Mouse (Mus musculus): Measurements from ENCODE around the gene Dok5.

Gene Dok5

GRCm38 (mm10) chr2:170738446-170738845 is 6.8 kb downstream of the Dok5 start:
- in situ Hi-C loops (cut with MboI, MseI), result no loop called here

DNA sequence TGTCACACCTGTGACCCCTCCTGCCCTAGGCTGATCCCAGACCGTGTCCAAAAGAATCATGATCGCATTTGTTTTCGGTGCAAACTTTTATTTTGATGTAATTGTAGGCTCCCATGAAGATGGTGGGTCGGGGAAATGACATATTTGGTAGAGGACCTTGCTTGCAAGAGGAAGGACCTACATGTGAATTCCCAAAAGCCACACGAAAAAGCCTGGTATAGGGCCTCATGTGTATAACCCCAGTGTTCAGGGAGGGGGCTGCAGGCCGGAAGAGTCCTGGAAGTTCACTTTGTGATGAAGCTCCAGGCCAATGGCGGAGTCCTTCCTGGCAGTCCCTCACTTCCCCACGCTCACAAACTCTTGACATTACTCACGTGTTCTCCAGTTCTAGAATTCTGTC is 7.3 kb downstream of the Dok5 start:
- in situ Hi-C loops (cut with MboI, MseI), result no loop called here

DNA sequence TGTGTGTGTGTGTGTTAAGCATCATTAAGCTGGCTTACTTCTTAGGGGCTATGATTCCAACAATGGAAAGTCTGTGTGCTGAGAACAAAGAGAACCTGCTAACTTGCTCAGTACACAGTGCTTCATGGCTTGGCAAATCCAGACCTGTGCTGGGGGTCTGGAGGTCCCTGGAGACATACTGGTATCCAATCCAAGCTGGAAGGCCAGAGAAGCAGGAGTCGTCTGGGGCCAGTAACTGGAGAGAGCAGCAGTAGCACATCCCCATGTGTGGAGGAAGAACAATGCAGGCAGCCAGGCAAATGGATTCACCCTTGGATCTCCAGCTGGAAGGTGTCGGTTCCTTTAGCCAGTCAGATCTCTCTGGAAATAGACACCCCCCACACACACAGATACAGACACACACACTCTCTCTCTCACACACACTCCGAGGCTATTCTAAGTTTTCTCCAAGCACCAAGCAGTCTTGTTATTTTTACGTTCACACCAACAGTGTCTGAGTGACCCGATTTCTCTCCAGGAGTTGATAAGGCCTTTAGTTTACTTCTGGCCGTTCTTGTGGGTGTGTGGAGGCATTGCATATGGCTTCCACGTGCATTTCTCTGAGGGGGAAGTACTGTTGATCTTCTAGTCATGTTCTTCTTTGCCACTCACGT is 8.2 kb downstream of the Dok5 start:
- in situ Hi-C loops (cut with MboI, MseI), result no loop called here

GRCm38 (mm10) chr2:170743521-170743920 is 11.9 kb downstream of the Dok5 start:
- in situ Hi-C loops (cut with MboI, MseI), result no loop called here

DNA sequence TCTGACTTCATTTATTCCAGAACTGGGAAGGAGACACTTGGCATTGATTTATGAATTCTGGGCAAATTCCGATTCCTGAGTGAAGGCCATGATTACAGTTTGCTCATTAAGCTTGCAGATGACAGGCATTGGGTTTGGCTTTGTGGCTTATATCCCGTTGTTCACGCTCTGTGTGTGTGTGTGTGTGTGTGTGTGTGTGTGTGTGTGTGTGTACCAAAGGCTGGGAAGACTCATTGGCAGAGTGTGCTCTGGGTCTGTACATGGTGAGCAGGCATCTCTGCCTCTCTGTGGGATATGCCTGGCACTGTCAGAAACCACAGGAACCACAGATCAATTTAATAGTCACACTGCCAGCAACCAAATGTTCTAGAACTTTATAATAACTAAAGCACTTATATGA is 17.3 kb downstream of the Dok5 start:
- in situ Hi-C loops (cut with MboI, MseI), result no loop called here

DNA sequence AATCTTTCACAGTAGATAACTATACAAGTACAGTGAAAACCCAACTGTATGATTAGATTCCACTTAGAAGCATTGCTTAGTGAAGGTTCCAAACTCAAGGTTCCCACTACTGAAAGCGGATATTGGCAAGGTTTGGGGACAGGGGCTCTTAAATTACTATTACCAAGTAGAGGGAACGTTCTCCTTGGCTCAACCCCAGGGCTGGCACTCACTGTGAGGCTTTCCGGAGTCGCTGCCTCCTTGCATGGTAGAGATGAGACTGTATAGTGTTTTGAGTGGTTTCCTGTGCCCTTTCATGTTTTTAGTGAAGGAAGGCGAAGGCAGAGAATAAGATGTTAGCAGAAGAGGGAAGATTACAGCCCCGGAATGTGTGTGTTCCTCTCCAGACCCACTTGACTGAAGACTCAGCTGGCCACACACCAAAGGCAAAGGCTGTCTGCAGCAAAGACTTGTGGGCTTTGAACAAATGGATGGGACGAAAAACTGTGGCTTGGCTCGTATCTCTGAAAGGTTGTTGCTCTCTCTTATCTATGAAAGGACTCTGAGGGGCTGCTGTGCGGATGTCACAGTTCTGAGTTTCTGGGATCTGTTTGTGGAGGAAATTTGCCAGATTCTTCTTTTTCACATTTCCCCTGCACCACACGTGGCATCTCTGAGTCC is 20.7 kb downstream of the Dok5 start:
- in situ Hi-C loops (cut with MboI, MseI), result no loop called here

DNA sequence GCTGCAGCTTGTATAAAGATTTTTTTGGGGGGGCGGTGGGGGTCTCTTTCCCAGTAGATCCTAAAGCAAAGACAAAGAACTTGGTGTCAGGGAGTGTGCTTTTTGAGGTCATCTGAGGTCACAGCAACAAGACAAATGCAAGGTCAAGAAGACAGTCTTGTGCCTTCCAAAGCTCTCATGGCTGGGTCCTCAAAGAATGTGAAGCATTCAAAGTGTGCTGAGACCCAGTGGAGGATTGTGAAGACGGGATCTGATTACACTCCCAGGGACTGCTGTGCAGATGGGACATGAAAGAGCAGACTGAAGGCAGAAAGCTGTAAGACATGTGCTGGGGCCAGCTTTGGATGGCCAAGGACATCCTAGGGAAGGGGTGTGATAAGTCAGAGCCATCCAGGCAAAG is 24.2 kb downstream of the Dok5 start:
- in situ Hi-C loops (cut with MboI, MseI), result no loop called here

DNA sequence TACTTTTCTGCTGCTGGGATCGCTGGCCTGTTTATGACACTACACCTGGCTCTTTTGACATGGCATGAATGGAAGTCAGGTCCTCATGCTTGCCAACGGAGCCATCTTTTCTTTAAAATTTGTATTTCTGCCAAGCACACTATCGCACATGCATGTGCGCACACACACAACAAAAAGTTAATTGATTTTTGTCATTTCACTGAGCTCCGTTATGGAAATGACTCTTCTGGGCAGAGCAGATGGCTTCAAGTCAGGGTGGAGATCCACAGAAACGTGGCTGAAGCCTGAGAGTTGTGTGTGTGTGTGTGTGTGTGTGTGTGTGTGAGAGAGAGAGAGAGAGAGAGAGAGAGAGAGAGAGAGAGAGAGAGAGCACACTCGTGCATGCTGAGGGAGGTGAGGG is 25.1 kb downstream of the Dok5 start:
- in situ Hi-C loops (cut with MboI, MseI), result no loop called here

DNA sequence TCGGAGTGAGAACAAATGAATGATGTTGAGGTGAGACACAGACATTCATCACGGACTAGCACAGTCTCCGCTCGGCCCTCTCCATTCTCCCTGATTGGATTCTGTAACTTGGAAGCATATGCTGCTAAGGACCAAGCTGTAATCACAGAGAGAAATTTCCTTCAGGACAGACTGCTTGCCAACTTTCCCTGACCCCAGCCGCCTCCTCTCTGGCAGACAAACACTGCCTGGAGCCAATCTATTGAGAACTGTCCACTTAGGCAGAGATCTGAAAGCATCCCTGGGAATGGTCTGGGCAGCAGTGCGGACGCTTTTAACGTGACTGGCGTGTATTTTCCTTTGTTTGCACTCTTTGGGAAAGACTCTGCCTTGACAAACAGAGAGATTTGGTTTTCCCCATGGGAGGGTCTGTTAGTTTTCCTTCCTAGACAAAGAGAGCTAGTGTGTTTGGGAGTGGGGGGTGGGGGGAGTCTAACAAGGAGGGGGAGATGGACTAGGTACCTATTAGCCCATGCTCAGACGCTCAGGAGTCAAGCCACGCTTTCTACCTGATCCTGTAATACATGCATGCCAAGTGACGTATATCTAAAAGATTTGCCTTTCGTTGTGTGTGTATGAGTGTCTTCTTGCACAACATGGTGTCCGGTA is 25.7 kb downstream of the Dok5 start:
- in situ Hi-C loops (cut with MboI, MseI), result no loop called here

- in situ Hi-C loops (cut with MboI, MseI), result no loop called here
Observed at GRCm38 (mm10) chr2:170758201-170758600, 26.6 kb downstream of the Dok5 start.

- in situ Hi-C loops (cut with MboI, MseI), result no loop called here
Observed at GRCm38 (mm10) chr2:170764704-170765103, 33.1 kb downstream of the Dok5 start.

DNA sequence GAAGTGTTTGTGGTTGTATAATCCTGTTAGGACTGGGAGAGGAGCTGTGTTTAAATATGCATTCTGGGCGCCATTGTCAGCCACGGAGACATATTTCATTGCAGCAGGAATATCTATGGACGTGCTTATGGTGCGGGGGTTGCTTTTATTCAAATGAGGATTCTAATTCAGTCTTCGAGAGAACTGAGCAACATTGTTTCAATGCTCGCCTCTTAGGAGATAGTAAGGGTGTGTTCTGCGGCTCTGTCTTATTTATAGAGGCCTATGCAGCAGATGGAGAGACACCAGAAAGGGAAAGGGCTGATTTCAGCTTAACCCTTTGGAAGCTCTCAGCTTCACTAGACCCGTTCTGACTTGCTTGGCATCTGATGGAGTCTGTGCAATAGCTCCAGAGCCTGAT is 35.6 kb downstream of the Dok5 start:
- in situ Hi-C loops (cut with MboI, MseI), result no loop called here

- in situ Hi-C loops (cut with MboI, MseI), result no loop called here
Observed at GRCm38 (mm10) chr2:170768699-170769098, 37.1 kb downstream of the Dok5 start.

DNA sequence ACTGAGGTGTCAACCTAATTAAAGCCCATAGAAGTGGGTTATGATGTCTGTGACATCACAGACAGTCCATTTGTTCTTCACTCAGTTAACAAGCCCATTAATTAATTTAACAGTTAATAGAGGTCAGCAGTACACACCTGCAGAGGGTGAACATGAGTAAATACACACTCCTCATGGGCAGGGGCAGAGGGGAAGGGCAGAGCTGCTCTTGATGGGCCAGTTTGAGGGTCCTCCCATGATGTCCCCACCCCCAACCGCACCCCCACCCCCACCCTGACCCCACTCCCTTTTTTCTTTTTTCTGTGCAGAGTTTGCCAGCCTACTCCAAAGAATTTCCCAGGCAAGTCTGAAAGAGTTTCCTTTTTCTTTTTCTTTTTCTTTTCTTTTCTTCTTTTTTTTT is 39.9 kb downstream of the Dok5 start:
- in situ Hi-C loops (cut with MboI, MseI), result no loop called here

DNA sequence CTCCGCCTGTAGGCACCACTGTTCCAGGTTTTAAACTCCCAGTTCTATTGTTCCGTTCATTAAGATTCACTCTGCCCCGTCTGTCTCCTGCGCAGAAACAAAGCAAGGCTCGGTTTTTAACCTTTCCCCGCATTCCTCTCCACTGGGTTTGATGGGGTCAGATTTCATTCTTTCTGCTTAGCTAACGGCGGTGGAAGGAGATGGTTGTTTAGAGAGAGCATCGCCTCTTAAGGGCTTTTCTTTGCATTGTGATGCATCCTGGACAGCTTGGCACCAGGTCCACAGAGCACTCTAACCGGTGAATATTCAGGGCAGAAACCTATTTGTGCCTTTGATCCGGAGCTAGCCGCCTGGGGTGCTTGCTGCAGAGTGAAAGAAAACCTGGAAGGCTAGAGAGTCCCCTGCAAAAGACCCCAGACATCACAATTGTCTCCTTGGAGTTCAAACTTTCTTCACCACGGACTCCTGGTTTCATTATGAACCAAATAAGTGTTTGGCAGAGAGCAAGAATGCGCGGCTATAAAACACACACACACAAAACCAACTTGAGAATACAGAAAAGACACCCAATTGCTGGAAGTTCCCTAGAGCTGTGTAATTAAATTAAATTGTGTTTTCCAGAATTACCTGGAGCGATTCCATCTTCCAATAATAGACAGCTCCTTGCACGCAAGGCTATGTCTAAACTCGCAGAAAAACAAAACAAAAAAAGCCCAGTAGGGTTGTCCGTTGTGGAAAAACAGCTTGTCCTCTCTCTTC is 40.7 kb downstream of the Dok5 start:
- in situ Hi-C loops (cut with MboI, MseI), result no loop called here

DNA sequence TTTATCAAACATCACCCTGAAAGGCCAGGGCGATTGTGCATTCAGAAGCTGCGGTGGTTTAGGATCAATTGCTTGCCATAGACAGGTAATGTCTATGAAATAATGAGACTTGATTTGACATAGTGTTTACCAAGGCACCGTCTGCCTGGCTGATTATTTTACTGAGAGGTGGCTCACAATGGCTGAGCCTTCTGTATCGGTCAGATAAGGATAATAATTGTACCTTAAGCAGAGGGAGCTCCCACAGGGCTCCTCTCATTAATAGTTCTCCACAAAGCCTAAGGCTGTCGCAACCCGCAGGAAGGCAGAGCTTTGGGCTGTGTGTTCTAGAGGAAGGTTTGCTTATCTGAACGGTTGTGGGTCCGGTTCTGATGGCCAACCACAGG is 41.3 kb downstream of the Dok5 start:
- in situ Hi-C loops (cut with MboI, MseI), result no loop called here

DNA sequence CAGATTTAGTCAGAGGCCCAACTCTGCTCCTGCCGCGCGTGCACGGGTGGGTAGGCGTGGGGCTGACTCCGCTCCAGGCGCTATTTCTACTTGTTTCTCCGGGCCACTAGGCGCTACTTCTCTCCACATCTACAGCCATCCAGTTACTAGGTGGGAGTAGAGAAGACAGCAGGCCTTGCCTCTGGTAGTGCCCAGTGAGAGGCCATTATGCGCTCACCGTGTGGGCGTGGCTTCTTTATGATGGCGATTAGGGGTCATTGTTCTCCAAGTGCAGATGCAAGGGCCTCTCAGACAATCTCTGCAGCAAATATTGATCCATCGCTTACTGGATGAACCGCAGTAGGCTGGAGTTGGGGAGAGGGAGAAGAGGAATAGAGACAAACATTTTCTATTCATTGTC is 44.0 kb downstream of the Dok5 start:
- in situ Hi-C loops (cut with MboI, MseI), result no loop called here

- in situ Hi-C loops (cut with MboI, MseI), result no loop called here
Observed at GRCm38 (mm10) chr2:170776107-170776506, 44.5 kb downstream of the Dok5 start.

DNA sequence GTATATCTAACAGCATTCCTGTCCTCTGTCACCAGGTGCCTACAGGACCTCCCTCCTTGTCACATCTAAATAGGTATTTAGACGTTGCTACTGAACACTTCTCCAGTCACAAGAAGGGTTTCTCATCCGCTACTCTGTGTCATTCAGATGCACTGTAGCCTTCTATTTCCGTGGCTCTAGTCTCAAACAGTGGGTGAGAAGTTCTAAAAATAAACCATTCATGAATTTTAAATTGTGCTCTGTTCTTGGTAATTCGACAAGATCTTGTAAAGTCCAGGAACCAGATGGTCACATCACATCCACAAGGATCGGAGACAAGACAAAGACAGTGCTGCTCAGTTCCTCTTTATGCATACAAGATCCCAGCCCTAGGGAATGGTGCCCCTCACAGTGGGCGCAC is 46.0 kb downstream of the Dok5 start:
- in situ Hi-C loops (cut with MboI, MseI), result no loop called here

DNA sequence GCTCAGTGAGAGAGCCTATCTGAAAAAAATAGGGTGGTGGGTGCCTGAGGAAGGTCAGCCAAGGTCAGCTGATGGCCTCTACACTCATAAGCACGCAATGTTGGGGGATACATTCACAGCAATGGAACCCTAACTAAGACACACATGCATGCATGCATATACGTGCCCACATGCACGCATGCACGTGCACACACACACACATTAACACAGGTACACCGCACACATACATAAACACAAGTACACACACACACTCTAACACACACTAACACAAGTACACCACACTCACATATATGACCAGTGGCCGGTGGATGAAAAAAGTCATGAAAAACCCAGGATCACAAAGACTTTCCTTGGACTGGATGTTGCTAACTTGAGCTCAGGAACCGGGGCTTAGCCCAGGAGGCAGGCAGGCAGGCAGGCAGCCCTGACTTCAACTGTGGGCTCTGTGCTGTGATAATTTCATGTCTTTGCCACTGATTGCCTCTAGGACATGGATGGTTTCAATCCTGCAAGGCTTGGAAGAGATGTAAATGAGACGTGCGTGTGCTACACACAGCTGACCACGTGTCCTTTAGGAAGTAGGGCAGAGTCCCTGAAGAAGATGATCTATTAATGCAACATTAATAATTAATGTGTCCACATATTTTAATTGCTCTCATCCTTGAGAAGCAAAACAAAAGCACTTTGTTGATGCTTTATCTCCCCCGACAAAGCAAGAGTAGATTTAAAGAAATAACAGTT is 48.6 kb downstream of the Dok5 start:
- in situ Hi-C loops (cut with MboI, MseI), result no loop called here

DNA sequence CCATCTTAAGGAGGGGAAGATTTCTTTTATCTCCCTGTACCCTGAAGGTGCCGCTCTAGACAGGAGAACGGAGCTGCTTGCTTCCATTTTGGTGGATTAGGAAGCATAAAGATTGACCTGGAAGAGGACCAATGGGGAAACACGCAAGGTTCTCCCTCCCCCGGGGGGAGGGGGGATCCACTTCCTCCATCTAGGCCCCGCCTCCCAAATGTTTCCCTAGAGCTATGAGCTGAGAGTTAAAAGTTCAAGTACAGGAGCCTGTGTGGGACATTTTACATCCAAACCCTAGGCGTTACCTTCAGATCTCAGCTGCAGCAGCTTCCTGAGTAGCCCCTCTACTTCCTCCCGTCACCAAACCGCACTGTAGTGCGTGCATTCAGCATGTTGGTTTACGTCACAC is 56.5 kb downstream of the Dok5 start:
- in situ Hi-C loops (cut with MboI, MseI), result no loop called here

Data from T-helper 17 cell (primary cell).